Mouse (Mus musculus) liver, embryonic 11.5 days (tissue): ENCODE results near the gene Reln. TPM values are rescaled to one million over a fixed set of nuclear protein-coding genes. Genes with fewer than 3 reads are reported as not detected.

ENCODE experiments used
- ATAC-seq: fragments of 200-750 bp; cut with Nextera tagmentation; replicated peaks from 2 replicates; pipeline ENCODE4 v1.8.0; 2017; ENCODE audit warnings: moderate number of reproducible peaks, mild to moderate bottlenecking, moderate TSS enrichment, moderate library complexity; ENCODE audit not compliant: low FRiP score
- DNase-seq: peaks from one replicate; pipeline ENCODE4 v3.0.0-alpha.2; 2017; ENCODE audit warnings: low spot score
- H3K27ac ChIP-seq: fragments of 300-500 bp; sonication (generic); 2 replicates; pipeline ENCODE4 v1.5.1; 2014; ENCODE audit warnings: mild to moderate bottlenecking, low read depth, low read length, control low read depth
- H3K27me3 ChIP-seq: fragments of 300-500 bp; sonication (generic); replicated peaks from 2 replicates; pipeline ENCODE4 v1.6.1; 2014; ENCODE audit warnings: low read length, mixed read lengths; ENCODE audit not compliant: control insufficient read depth, insufficient read depth
- H3K36me3 ChIP-seq: fragments of 300-500 bp; sonication (generic); 2 replicates; pipeline ENCODE4 v1.6.1; 2014; ENCODE audit warnings: mild to moderate bottlenecking, low read length, moderate library complexity, mixed read lengths; ENCODE audit not compliant: control insufficient read depth, insufficient read depth
- H3K4me1 ChIP-seq: fragments of 300-500 bp; sonication (generic); replicated peaks from 2 replicates; pipeline ENCODE4 v1.6.1; 2014; ENCODE audit warnings: low read length, mixed read lengths; ENCODE audit not compliant: control insufficient read depth, insufficient read depth
- H3K4me2 ChIP-seq: fragments of 300-500 bp; sonication (generic); 2 replicates; pipeline ENCODE4 v1.6.1; 2014; ENCODE audit warnings: mild to moderate bottlenecking, control low read depth, moderate library complexity
- H3K4me3 ChIP-seq: fragments of 300-500 bp; sonication (generic); 2 replicates; pipeline ENCODE4 v1.5.1; 2014; ENCODE audit warnings: low read depth, low read length, control low read depth
- H3K9ac ChIP-seq: fragments of 300-500 bp; sonication (generic); 2 replicates; pipeline ENCODE4 v1.6.1; 2014; ENCODE audit warnings: low read depth, low read length, control low read depth
- H3K9me3 ChIP-seq: fragments of 300-500 bp; sonication (generic); 2 replicates; pipeline ENCODE4 v1.6.1; 2016; ENCODE audit warnings: low read length, inconsistent platforms, mixed read lengths; ENCODE audit not compliant: control insufficient read depth
- WGBS: fragments of 180-500 bp; shearing (Covaris S2); extraction: QIAGEN DNeasy Blood & Tissue Kit; methylation state at CpG from one replicate; pipeline ENCODE4 v1.1.7; 2014; 5-methylcytosine and 5-hydroxymethylcytosine counted together
- polyA plus RNA-seq: library from polyadenylated mRNA; unstranded; fragments of >200 nt; fragmentation: Nextera tagmentation; extraction: Ambion mirVana; gene quantifications from 2 replicates; pipeline ENCODE4 v1.2.1, GENCODE M21; 2014

Reln gene
- polyA plus RNA-seq, 1 experiment from 2014 or later: 56.2 TPM

DNA sequence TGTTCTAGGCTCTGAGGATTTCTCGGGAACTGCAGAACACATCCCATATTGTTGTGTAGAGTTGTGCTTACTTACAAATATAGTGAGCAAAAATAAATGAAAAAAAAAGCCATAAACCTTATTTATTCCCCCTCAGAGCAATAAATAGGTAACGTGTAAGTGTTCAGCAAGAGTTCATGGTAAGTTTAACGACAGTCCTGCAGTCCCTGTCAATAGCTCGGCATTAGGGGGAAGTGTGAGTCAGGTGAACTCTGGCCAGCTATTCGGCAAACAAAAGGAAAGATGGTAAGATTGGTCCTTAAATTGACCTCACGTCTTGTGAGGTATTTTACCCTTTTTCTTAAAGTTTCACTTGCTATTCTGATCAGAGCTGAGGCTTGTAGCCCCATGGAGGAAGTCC is 497.1 kb downstream of the Reln start:
- no peak for DNase-seq
- H3K4me1 ChIP-seq: no peaks in the 10 kb centered on the region
- no peak overlapping the region for H3K9ac ChIP-seq
- H3K4me2 ChIP-seq: no peak overlapping the region
- no peaks in the 10 kb centered on the region for H3K9me3 ChIP-seq
- H3K36me3 ChIP-seq: no peaks in the 10 kb centered on the region
- no peak overlapping the region for H3K27ac ChIP-seq
- H3K4me3 ChIP-seq: no peak overlapping the region
- 71% methylated on average over 6 of the region's 6 CpGs for WGBS
- no peak for ATAC-seq
- no peaks in the 10 kb centered on the region for H3K27me3 ChIP-seq

DNA sequence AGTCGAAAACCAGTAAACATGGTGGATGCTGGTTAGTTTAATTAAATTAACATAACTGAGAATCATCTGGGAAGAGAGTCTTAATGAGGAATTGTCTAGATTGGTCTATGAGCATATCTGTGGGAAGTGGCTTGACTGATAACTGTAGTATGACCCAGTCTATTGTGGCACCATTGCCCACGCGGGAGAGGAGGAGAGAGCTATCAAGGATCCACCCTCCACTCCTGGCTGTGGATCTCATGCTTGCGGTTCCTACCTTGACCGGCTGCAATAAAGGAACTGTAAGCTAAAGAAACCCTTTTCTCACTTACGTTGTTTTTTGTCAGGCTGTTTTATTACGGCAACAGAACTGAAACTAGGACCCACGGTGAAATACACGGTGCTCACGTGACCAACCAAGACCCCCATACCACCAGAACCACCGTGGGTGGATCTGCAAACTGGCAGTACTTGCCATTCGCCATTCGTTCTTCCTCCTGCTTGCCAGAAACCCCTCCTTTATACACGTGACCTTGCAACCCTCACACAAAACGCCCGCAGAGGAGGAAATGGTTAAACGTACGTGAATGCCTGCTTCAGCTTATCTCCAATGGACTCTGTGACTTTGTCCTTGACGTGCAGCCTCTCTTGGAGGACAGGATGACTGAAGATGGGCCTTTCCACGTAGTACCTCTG is 497.7 kb downstream of the Reln start:
- WGBS: 67% methylated on average over 20 of the region's 20 CpGs
- Histone ChIP-seq H3K27me3 (no peaks in the 10 kb centered on the region), H3K9ac (no peak overlapping the region), H3K4me1 (no peaks in the 10 kb centered on the region), H3K27ac (no peak overlapping the region), H3K4me2 (no peak overlapping the region), H3K9me3 (no peaks in the 10 kb centered on the region), H3K36me3 (no peaks in the 10 kb centered on the region), H3K4me3 (no peak overlapping the region)
- ATAC-seq (no peak), DNase-seq (no peak)

DNA sequence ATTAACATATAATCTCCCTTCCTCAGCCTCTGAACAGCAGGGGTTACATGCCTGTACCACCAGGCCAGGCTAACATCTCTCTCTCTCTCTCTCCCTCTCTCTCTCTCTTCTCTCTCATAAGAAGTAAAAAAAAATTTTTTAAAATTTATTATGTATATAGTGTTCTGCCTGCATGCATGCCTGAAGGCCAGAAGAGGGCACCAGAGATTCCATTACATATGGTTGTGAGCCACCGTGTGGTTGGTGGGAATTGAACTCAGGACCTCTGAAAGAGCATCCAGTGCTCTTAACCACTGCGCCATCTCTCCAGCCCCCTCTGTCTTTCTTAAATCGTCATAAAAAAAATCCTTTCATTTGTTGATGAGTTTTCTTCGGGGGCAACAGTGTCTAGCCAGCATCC is 499.8 kb downstream of the Reln start:
- DNase-seq (no peak), ATAC-seq (no peak)
- no peaks in the 10 kb centered on the region for H3K9me3 ChIP-seq
- no peaks in the 10 kb centered on the region for H3K27me3 ChIP-seq
- WGBS: 63% methylated on average over 4 of the region's 4 CpGs
- no peak overlapping the region for H3K9ac ChIP-seq
- H3K4me3 ChIP-seq: no peak overlapping the region
- no peaks in the 10 kb centered on the region for H3K4me1 ChIP-seq
- H3K4me2 ChIP-seq: no peak overlapping the region
- no peak overlapping the region for H3K27ac ChIP-seq
- H3K36me3 ChIP-seq: no peaks in the 10 kb centered on the region

Other genes starting within 250 kb of the Reln start
- gene Orc5, start 205.7 kb upstream of the Reln start, polyA plus RNA-seq: 89.0 and 92.6 TPM in 2 replicates